Mouse (Mus musculus): ENCODE data around the gene Kdr. TPM values are rescaled to one million over a fixed set of nuclear protein-coding genes. Genes with fewer than 3 reads are reported as not detected.

Kdr gene
- polyA plus RNA-seq, 1 experiment from 2014 or later: 28.9 TPM

- DNase-seq (ENCODE audit: low spot score) (no peak), ATAC-seq (ENCODE audit: insufficient read depth, low FRiP score, low TSS enrichment) (no peak)
- H3K4me1 ChIP-seq (ENCODE audit: control insufficient read depth, insufficient read depth, low read length): no peaks in the 10 kb centered on the region
- H3K9me3 ChIP-seq (ENCODE audit: control insufficient read depth, low read length): no peaks in the 10 kb centered on the region
- no peaks in the 10 kb centered on the region for H3K27me3 ChIP-seq (ENCODE audit: control insufficient read depth, insufficient read depth, low read length)
- H3K36me3 ChIP-seq (ENCODE audit: control insufficient read depth, insufficient read depth, low read length): no peaks in the 10 kb centered on the region
- no peak overlapping the region for H3K9ac ChIP-seq (ENCODE audit: low read length)
- H3K4me2 ChIP-seq (ENCODE audit: low read depth): no peak overlapping the region
- no peak overlapping the region for H3K27ac ChIP-seq (ENCODE audit: low read depth, low read length)
- 91% methylated on average over 7 of the region's 7 CpGs for WGBS
- no peak overlapping the region for H3K4me3 ChIP-seq (ENCODE audit: low read depth, low read length)
These were observed 28.1 kb upstream of the Kdr start for GRCm38 (mm10) chr5:76006403-76006802.

GRCm38 (mm10) chr5:75990212-75990611, 12.0 kb upstream of the Kdr start:
- H3K36me3 ChIP-seq (ENCODE audit: control insufficient read depth, insufficient read depth, low read length): no peaks in the 10 kb centered on the region
- no peaks in the 10 kb centered on the region for H3K4me1 ChIP-seq (ENCODE audit: control insufficient read depth, insufficient read depth, low read length)

GRCm38 (mm10) chr5:75987530-75987929, 9.3 kb upstream of the Kdr start:
- H3K27ac ChIP-seq (ENCODE audit: low read depth, low read length): no peak overlapping the region
- ATAC-seq (ENCODE audit: insufficient read depth, low FRiP score, low TSS enrichment) (no peak), DNase-seq (ENCODE audit: low spot score) (no peak)
- H3K9ac ChIP-seq (ENCODE audit: low read length): no peak overlapping the region
- WGBS: 83% methylated on average over 8 of the region's 8 CpGs
- no peaks in the 10 kb centered on the region for H3K27me3 ChIP-seq (ENCODE audit: control insufficient read depth, insufficient read depth, low read length)
- no peaks in the 10 kb centered on the region for H3K9me3 ChIP-seq (ENCODE audit: control insufficient read depth, low read length)
- H3K4me2 ChIP-seq (ENCODE audit: low read depth): no peak overlapping the region
- no peaks in the 10 kb centered on the region for H3K4me1 ChIP-seq (ENCODE audit: control insufficient read depth, insufficient read depth, low read length)
- H3K4me3 ChIP-seq (ENCODE audit: low read depth, low read length): no peak overlapping the region
- no peaks in the 10 kb centered on the region for H3K36me3 ChIP-seq (ENCODE audit: control insufficient read depth, insufficient read depth, low read length)

More at GRCm38 (mm10) chr5:75990212-75990611, 12.0 kb upstream of the Kdr start:
- 88% methylated on average over 8 of the region's 8 CpGs for WGBS
- no peak overlapping the region for H3K9ac ChIP-seq (ENCODE audit: low read length)
- H3K4me2 ChIP-seq (ENCODE audit: low read depth): no peak overlapping the region
- H3K27me3 ChIP-seq (ENCODE audit: control insufficient read depth, insufficient read depth, low read length): no peaks in the 10 kb centered on the region
- no peaks in the 10 kb centered on the region for H3K9me3 ChIP-seq (ENCODE audit: control insufficient read depth, low read length)
- DNase-seq (ENCODE audit: low spot score) (no peak), ATAC-seq (ENCODE audit: insufficient read depth, low FRiP score, low TSS enrichment) (no peak)
- H3K27ac ChIP-seq (ENCODE audit: low read depth, low read length): no peak overlapping the region
- H3K4me3 ChIP-seq (ENCODE audit: low read depth, low read length): no peak overlapping the region

GRCm38 (mm10) chr5:75980521-75981311, 2.5 kb upstream of the Kdr start:
- DNase-seq (ENCODE audit: low spot score): no peak
- peaks cover 37% of the 10 kb centered on the region for H3K27me3 ChIP-seq (ENCODE audit: control insufficient read depth, insufficient read depth, low read length)

GRCm38 (mm10) chr5:75979108-75979507, 850 bp upstream of the Kdr start:
- Histone ChIP-seq H3K4me1 (ENCODE audit: control insufficient read depth, insufficient read depth, low read length) (peaks cover 7% of the 10 kb centered on the region; the same call in 1 of the 2 replicates), H3K27ac (ENCODE audit: low read depth, low read length) (no peak overlapping the region), H3K4me2 (ENCODE audit: low read depth) (peak overlapping the region; percentile 97), H3K27me3 (ENCODE audit: control insufficient read depth, insufficient read depth, low read length) (peaks cover 37% of the 10 kb centered on the region), H3K4me3 (ENCODE audit: low read depth, low read length) (peak overlapping the region; percentile 52), H3K9ac (ENCODE audit: low read length) (no peak overlapping the region), H3K36me3 (ENCODE audit: control insufficient read depth, insufficient read depth, low read length) (no peaks in the 10 kb centered on the region), H3K9me3 (ENCODE audit: control insufficient read depth, low read length) (no peaks in the 10 kb centered on the region)
- ATAC-seq (ENCODE audit: insufficient read depth, low FRiP score, low TSS enrichment) (no peak), DNase-seq (ENCODE audit: low spot score) (no peak)
- 3% methylated on average over 8 of the region's 8 CpGs for WGBS

More at GRCm38 (mm10) chr5:75980521-75981311, 2.5 kb upstream of the Kdr start:
- Histone ChIP-seq H3K4me1 (ENCODE audit: control insufficient read depth, insufficient read depth, low read length) (peaks cover 7% of the 10 kb centered on the region; the same call in 1 of the 2 replicates), H3K9ac (ENCODE audit: low read length) (no peak overlapping the region), H3K9me3 (ENCODE audit: control insufficient read depth, low read length) (no peaks in the 10 kb centered on the region), H3K4me3 (ENCODE audit: low read depth, low read length) (no peak overlapping the region), H3K36me3 (ENCODE audit: control insufficient read depth, insufficient read depth, low read length) (no peaks in the 10 kb centered on the region), H3K27ac (ENCODE audit: low read depth, low read length) (no peak overlapping the region), H3K4me2 (ENCODE audit: low read depth) (no peak overlapping the region)
- WGBS: 71% methylated on average over 23 of the region's 23 CpGs
- no peak for ATAC-seq (ENCODE audit: insufficient read depth, low FRiP score, low TSS enrichment)

GRCm38 (mm10) chr5:75977441-75978373, 551 bp downstream of the Kdr start:
- DNase-seq (ENCODE audit: low spot score): peak; percentile 35

GRCm38 (mm10) chr5:75976696-75977095, 1.6 kb downstream of the Kdr start:
- Histone ChIP-seq H3K4me1 (ENCODE audit: control insufficient read depth, insufficient read depth, low read length) (peaks cover 7% of the 10 kb centered on the region; the same call in 1 of the 2 replicates), H3K9ac (ENCODE audit: low read length) (no peak overlapping the region), H3K27ac (ENCODE audit: low read depth, low read length) (no peak overlapping the region), H3K36me3 (ENCODE audit: control insufficient read depth, insufficient read depth, low read length) (no peaks in the 10 kb centered on the region), H3K9me3 (ENCODE audit: control insufficient read depth, low read length) (no peaks in the 10 kb centered on the region), H3K4me3 (ENCODE audit: low read depth, low read length) (no peak overlapping the region), H3K4me2 (ENCODE audit: low read depth) (no peak overlapping the region), H3K27me3 (ENCODE audit: control insufficient read depth, insufficient read depth, low read length) (peaks cover 37% of the 10 kb centered on the region)
- WGBS: 44% methylated on average over 9 of the region's 9 CpGs
- no peak for ATAC-seq (ENCODE audit: insufficient read depth, low FRiP score, low TSS enrichment)
- no peak for DNase-seq (ENCODE audit: low spot score)

More at GRCm38 (mm10) chr5:75977441-75978373, 551 bp downstream of the Kdr start:
- Histone ChIP-seq H3K4me1 (ENCODE audit: control insufficient read depth, insufficient read depth, low read length) (peaks cover 7% of the 10 kb centered on the region; the same call in 1 of the 2 replicates), H3K36me3 (ENCODE audit: control insufficient read depth, insufficient read depth, low read length) (no peaks in the 10 kb centered on the region), H3K9ac (ENCODE audit: low read length) (peak overlapping the region; percentile 31), H3K4me3 (ENCODE audit: low read depth, low read length) (peak overlapping the region; percentile 52), H3K27ac (ENCODE audit: low read depth, low read length) (no peak overlapping the region), H3K9me3 (ENCODE audit: control insufficient read depth, low read length) (no peaks in the 10 kb centered on the region), H3K4me2 (ENCODE audit: low read depth) (peak overlapping the region; percentile 97), H3K27me3 (ENCODE audit: control insufficient read depth, insufficient read depth, low read length) (peaks cover 37% of the 10 kb centered on the region)
- WGBS: 2% methylated on average over 54 of the region's 54 CpGs
- peak; percentile 71 for ATAC-seq (ENCODE audit: insufficient read depth, low FRiP score, low TSS enrichment)

GRCm38 (mm10) chr5:75975398-75975797, 2.9 kb downstream of the Kdr start:
- no peak for DNase-seq (ENCODE audit: low spot score)

More at GRCm38 (mm10) chr5:75975398-75975797, 2.9 kb downstream of the Kdr start:
- H3K4me1 ChIP-seq (ENCODE audit: control insufficient read depth, insufficient read depth, low read length): peaks cover 7% of the 10 kb centered on the region; the same call in 1 of the 2 replicates
- no peaks in the 10 kb centered on the region for H3K9me3 ChIP-seq (ENCODE audit: control insufficient read depth, low read length)
- peaks cover 35% of the 10 kb centered on the region for H3K27me3 ChIP-seq (ENCODE audit: control insufficient read depth, insufficient read depth, low read length)
- no peak overlapping the region for H3K4me3 ChIP-seq (ENCODE audit: low read depth, low read length)
- H3K9ac ChIP-seq (ENCODE audit: low read length): no peak overlapping the region
- H3K27ac ChIP-seq (ENCODE audit: low read depth, low read length): no peak overlapping the region
- WGBS: 73% methylated on average over 5 of the region's 5 CpGs
- no peak overlapping the region for H3K4me2 ChIP-seq (ENCODE audit: low read depth)
- no peak for ATAC-seq (ENCODE audit: insufficient read depth, low FRiP score, low TSS enrichment)
- no peaks in the 10 kb centered on the region for H3K36me3 ChIP-seq (ENCODE audit: control insufficient read depth, insufficient read depth, low read length)
